Mouse (Mus musculus): Measurements from ENCODE around the gene Krt77. TPM values are rescaled to one million over a fixed set of nuclear protein-coding genes. Genes with fewer than 3 reads are reported as not detected.
A peak's percentile ranks its signal among the peaks of the same experiment; 100 is the strongest.

Gene Krt77
- polyA plus RNA-seq, 1 experiment, result not detected

GRCm38 (mm10) chr15:101821786-101822185 is 47.7 kb downstream of the Krt77 start:
- Histone ChIP-seq H3K9me3 (replicated peaks; ENCODE audit: control insufficient read depth, insufficient read depth, low read length, poor library complexity, severe bottlenecking) (no peaks in the 10 kb centered on the region), H3K4me3 (ENCODE audit: low read depth, low read length) (no peak overlapping the region), H3K9ac (ENCODE audit: low read depth, poor library complexity, severe bottlenecking) (no peak overlapping the region), H3K27me3 (ENCODE audit: control insufficient read depth, insufficient read depth, low read length, poor library complexity, severe bottlenecking) (no peaks in the 10 kb centered on the region), H3K36me3 (ENCODE audit: control insufficient read depth, insufficient read depth, low read length, poor library complexity, severe bottlenecking) (no peaks in the 10 kb centered on the region), H3K27ac (ENCODE audit: insufficient read depth, low read length) (no peak overlapping the region), H3K4me1 (ENCODE audit: control insufficient read depth, insufficient read depth, low read length) (no peaks in the 10 kb centered on the region)
- TF ChIP-seq POLR2A (IDR thresholded peaks at IDR 0.05; ENCODE audit: insufficient read depth, low read length) (no peak), CTCF (IDR thresholded peaks at IDR 0.05; ENCODE audit: low read depth, low read length) (no peak), EP300 (IDR thresholded peaks at IDR 0.05; ENCODE audit: insufficient read depth, low read depth, low read length) (no peak)

GRCm38 (mm10) chr15:101817875-101818274 is 51.6 kb downstream of the Krt77 start, which contains the start of gene Krt2:
Gene Krt2, minus strand, starts transcription at chr15:101818169.
- no peaks in the 10 kb centered on the region for H3K27me3 ChIP-seq (ENCODE audit: control insufficient read depth, insufficient read depth, low read length, poor library complexity, severe bottlenecking)
- peak within 1 kb of the TSS; percentile 12 for H3K4me3 ChIP-seq (ENCODE audit: low read depth, low read length)
- no peaks in the 10 kb centered on the region for H3K36me3 ChIP-seq (ENCODE audit: control insufficient read depth, insufficient read depth, low read length, poor library complexity, severe bottlenecking)
- H3K4me1 ChIP-seq (ENCODE audit: control insufficient read depth, insufficient read depth, low read length), result no peaks in the 10 kb centered on the region
- TF ChIP-seq POLR2A (IDR thresholded peaks at IDR 0.05; ENCODE audit: insufficient read depth, low read length), result no peak
- no peak within 1 kb of the TSS for H3K27ac ChIP-seq (ENCODE audit: insufficient read depth, low read length)
- H3K9ac ChIP-seq (ENCODE audit: low read depth, poor library complexity, severe bottlenecking), result no peak within 1 kb of the TSS
- H3K9me3 ChIP-seq (replicated peaks; ENCODE audit: control insufficient read depth, insufficient read depth, low read length, poor library complexity, severe bottlenecking), result no peaks in the 10 kb centered on the region

Other genes starting within 250 kb of the Krt77 start
- not detected in 2 replicates for gene Gm5414, start 241.5 kb downstream of the Krt77 start, polyA plus RNA-seq (2011; ENCODE audit: insufficient read depth, insufficient read length, low read depth, missing spikeins)
- not detected in 2 replicates for gene Gm5478, start 222.3 kb downstream of the Krt77 start, polyA plus RNA-seq (2011; ENCODE audit: insufficient read depth, insufficient read length, low read depth, missing spikeins)
- gene Krt6b, start 189.4 kb downstream of the Krt77 start, polyA plus RNA-seq (2011; ENCODE audit: insufficient read depth, insufficient read length, low read depth, missing spikeins), result not detected in 2 replicates
- not detected in 2 replicates for gene Krt6a, start 175.4 kb downstream of the Krt77 start, polyA plus RNA-seq (2011; ENCODE audit: insufficient read depth, insufficient read length, low read depth, missing spikeins)
- gene Krt5, start 156.8 kb downstream of the Krt77 start, polyA plus RNA-seq (2011; ENCODE audit: insufficient read depth, insufficient read length, low read depth, missing spikeins), result not detected in 2 replicates
- not detected in 2 replicates for gene Krt71, start 126.6 kb downstream of the Krt77 start, polyA plus RNA-seq (2011; ENCODE audit: insufficient read depth, insufficient read length, low read depth, missing spikeins)
- not detected in 2 replicates for gene Krt72, start 83.2 kb downstream of the Krt77 start, polyA plus RNA-seq (2011; ENCODE audit: insufficient read depth, insufficient read length, low read depth, missing spikeins)
- gene Krt73, start 67.4 kb downstream of the Krt77 start, polyA plus RNA-seq (2011; ENCODE audit: insufficient read depth, insufficient read length, low read depth, missing spikeins), result not detected in 2 replicates
- gene Krt2, start 51.5 kb downstream of the Krt77 start, polyA plus RNA-seq (2011; ENCODE audit: insufficient read depth, insufficient read length, low read depth, missing spikeins), result not detected in 2 replicates
- not detected in 2 replicates for gene Krt1, start 18.9 kb downstream of the Krt77 start, polyA plus RNA-seq (2011; ENCODE audit: insufficient read depth, insufficient read length, low read depth, missing spikeins)
- gene Krt76, start 23.2 kb upstream of the Krt77 start, polyA plus RNA-seq (2011; ENCODE audit: insufficient read depth, insufficient read length, low read depth, missing spikeins), result not detected in 2 replicates
- gene Krt4, start 55.0 kb upstream of the Krt77 start, polyA plus RNA-seq (2011; ENCODE audit: insufficient read depth, insufficient read length, low read depth, missing spikeins), result not detected in 2 replicates
- not detected in 2 replicates for gene Krt79, start 70.6 kb upstream of the Krt77 start, polyA plus RNA-seq (2011; ENCODE audit: insufficient read depth, insufficient read length, low read depth, missing spikeins)
- not detected in 2 replicates for gene Krt78, start 84.6 kb upstream of the Krt77 start, polyA plus RNA-seq (2011; ENCODE audit: insufficient read depth, insufficient read length, low read depth, missing spikeins)
- 306 and 318 TPM in 2 replicates for gene Krt8, start 134.8 kb upstream of the Krt77 start, polyA plus RNA-seq (2011; ENCODE audit: insufficient read depth, insufficient read length, low read depth, missing spikeins)
- 334 and 349 TPM in 2 replicates for gene Krt18, start 158.5 kb upstream of the Krt77 start, polyA plus RNA-seq (2011; ENCODE audit: insufficient read depth, insufficient read length, low read depth, missing spikeins)
- gene Eif4b, start 204.1 kb upstream of the Krt77 start, polyA plus RNA-seq (2011; ENCODE audit: insufficient read depth, insufficient read length, low read depth, missing spikeins), result 584 and 631 TPM in 2 replicates
- gene Tns2, start 230.7 kb upstream of the Krt77 start, polyA plus RNA-seq (2011; ENCODE audit: insufficient read depth, insufficient read length, low read depth, missing spikeins), result 10.4 and 12.8 TPM in 2 replicates

Measured in ES-Bruce4 (cell line).